In genomic region chr5:123368869-123369488, GRCm38 (mm10) we compare ENCODE assay signal across 9 mouse cellular contexts. TPM values are rescaled to one million over a fixed set of nuclear protein-coding genes. Genes with fewer than 3 reads are reported as not detected.
DNase-seq lines count a peak whose midpoint lies in the region; ATAC-seq and TF ChIP-seq lines count a peak whose summit lies in the region.
"Had no signal": no experiment of that assay in that cellular context is flagged by ENCODE, and none has a peak within 500 bp of the region (broad histone marks: within the 10 kb centered on the region; RNA-seq: fewer than 3 reads in every experiment).

No protein-coding gene starts in this region.

- peak; percentile 52 for ATAC-seq in inflammation-experienced regulatory T-cells, adult 6 months

- no peak for TF ChIP-seq POLR2A in bone marrow macrophage, adult 2 months (IDR thresholded peaks at IDR 0.05; ENCODE audit: borderline replicate concordance, low read depth, low read length)

- H3K27ac ChIP-seq in bone marrow macrophage, adult 2 months (ENCODE audit: insufficient read depth, low read depth, low read length), result no peak overlapping the region
- H3K27ac ChIP-seq: midbrain, embryonic 12.5 days had no signal

- H3K4me1 ChIP-seq in bone marrow macrophage, adult 2 months (ENCODE audit: control insufficient read depth, insufficient read depth, low read length), result peaks cover 10% of the 10 kb centered on the region
- H3K4me1 ChIP-seq: midbrain, embryonic 12.5 days had no signal

- intact Hi-C loops in heart, postnatal 14 days (cut with DNase I), result loop anchor here (2.0 kb wide), 2 partner anchors 68 to 84 kb away; no protein-coding TSS in a partner anchor

- peak; percentile 91 for TF ChIP-seq CTCF in bone marrow macrophage, adult 2 months (IDR thresholded peaks at IDR 0.05; ENCODE audit: low read depth, low read length)

- DNase-seq in heart, postnatal 14 days, result peak; percentile 53 to 66
- no peak for DNase-seq in heart, adult 8-10 months (ENCODE audit: low spot score)
- peak; percentile 17 for DNase-seq in spleen, adult 12 weeks (ENCODE audit: low spot score)
- no peak for DNase-seq in spleen, postnatal 36 days (ENCODE audit: low spot score in 2 of 2)
- peak; percentile 30 to 56 for DNase-seq in natural killer cell, adult 2 months (ENCODE audit: low spot score in 2 of 2)
- DNase-seq in ovary, postnatal 10 days (ENCODE audit: low spot score), result no peak

- H3K4me3 ChIP-seq in bone marrow macrophage, adult 2 months (ENCODE audit: insufficient read depth, low read length), result no peak overlapping the region
- H3K4me3 ChIP-seq: midbrain, embryonic 12.5 days had no signal

RNA-seq across cellular contexts. Expression of gene Bcl7a, which starts 25.3 kb away (rescaled TPM):
- 1 to 10 TPM; 9.1 to 9.5 TPM for total RNA-seq in heart, postnatal 14 days (2021)
- 10 to 100 TPM in 1 of 4 experiments, 1 to 10 TPM in 3; 8.7 to 12.5 (median 9.4) TPM for total RNA-seq in heart, adult 8-10 months (2022)
- polyA plus RNA-seq in bone marrow macrophage, adult 2 months (2012; ENCODE audit: insufficient read depth, insufficient read length, missing spikeins), result 2.7 and 3.3 TPM in 2 replicates
- polyA plus RNA-seq in inflammation-experienced regulatory T-cells, adult 6 months (2017; shearing (Covaris generic)), result 10 to 100 TPM in 1 of 3 experiments, 1 to 10 TPM in 2; 3.4 to 13.1 (median 6.7) TPM

RNA-seq across cellular contexts. Expression of gene Mlxip, which starts 25.6 kb away (rescaled TPM):
- 10 to 100 TPM; 29.0 to 29.9 TPM for total RNA-seq in heart, postnatal 14 days (2021)
- total RNA-seq in heart, adult 8-10 months (2022), result 10 to 100 TPM; 23.4 to 30.6 (median 27.3) TPM
- polyA plus RNA-seq in bone marrow macrophage, adult 2 months (2012; ENCODE audit: insufficient read depth, insufficient read length, missing spikeins), result 41.0 and 44.8 TPM in 2 replicates
- polyA plus RNA-seq in inflammation-experienced regulatory T-cells, adult 6 months (2017; shearing (Covaris generic)), result 10 to 100 TPM; 11.3 to 26.3 (median 18.1) TPM

Comparison
In these comparisons a context has a peak if more than half of its experiments do, and no peak if none do; other contexts are left out.
1. DNase-seq: peak in heart, postnatal 14 days (2 of 2), spleen, adult 12 weeks (single experiment) and natural killer cell, adult 2 months (2 of 2); none in heart, adult 8-10 months (single experiment), spleen, postnatal 36 days (0 of 2) and ovary, postnatal 10 days (single experiment).